Mouse (Mus musculus) ES-E14 (cell line): ENCODE data around the gene Aarsd1. TPM values are rescaled to one million over a fixed set of nuclear protein-coding genes. Genes with fewer than 3 reads are reported as not detected.

Experiments used
- DNase-seq: peaks from one replicate; pipeline ENCODE4 v3.0.0-alpha.2; 2013; ENCODE audit warnings: low read depth, low spot score
- H3K27ac ChIP-seq: 2 replicates; pipeline ENCODE4 v1.5.1; 2012; ENCODE audit warnings: low read depth, mild to moderate bottlenecking, low read length, moderate library complexity, mixed read lengths; ENCODE audit not compliant: poor library complexity, insufficient read depth, severe bottlenecking
- H3K36me3 ChIP-seq: 2 replicates; pipeline ENCODE4 v1.6.1; 2012; ENCODE audit warnings: mild to moderate bottlenecking, low read length, moderate library complexity, mixed read lengths; ENCODE audit not compliant: control insufficient read depth, poor library complexity, insufficient read depth, severe bottlenecking
- H3K4me1 ChIP-seq, 2 experiments: fragments of 150-350 bp in 1 of 2; sonication (generic) in 1 of 2; 2 replicates each; pipeline ENCODE4 v1.6.1; 2012; ENCODE audit warnings: low read length in 2 of 2, mild to moderate bottlenecking in 1 of 2, mixed read lengths in 1 of 2; ENCODE audit not compliant: control insufficient read depth in 2 of 2, insufficient read depth in 2 of 2, poor library complexity in 1 of 2
- H3K4me3 ChIP-seq, 2 experiments: fragments of 150-350 bp in 1 of 2; sonication (generic) in 1 of 2; 2 replicates each; pipeline ENCODE4 v1.5.1; 2012; ENCODE audit warnings: low read length in 2 of 2, low read depth in 1 of 2, mild to moderate bottlenecking in 1 of 2, mixed read lengths in 1 of 2; ENCODE audit not compliant: insufficient read depth in 1 of 2, poor library complexity in 1 of 2, severe bottlenecking in 1 of 2
- H3K9ac ChIP-seq: 2 replicates; pipeline ENCODE4 v1.6.1; 2012; ENCODE audit warnings: low read depth, mild to moderate bottlenecking, low read length, mixed read lengths; ENCODE audit not compliant: poor library complexity, insufficient read depth, severe bottlenecking
- H3K9me3 ChIP-seq: fragments of 150-350 bp; sonication (generic); 2 replicates; pipeline ENCODE4 v1.6.1; 2012; ENCODE audit warnings: low read depth, mild to moderate bottlenecking, low read length; ENCODE audit not compliant: control insufficient read depth, insufficient read depth
- CHD2 ChIP-seq: IDR thresholded peaks from 2 replicates; pipeline ENCODE4 v1.6.1; 2014; ENCODE audit warnings: mild to moderate bottlenecking, low read depth, low read length, inconsistent platforms
- HCFC1 ChIP-seq: IDR thresholded peaks from 2 replicates; pipeline ENCODE4 v1.6.1; 2012; ENCODE audit warnings: low read length, inconsistent platforms, borderline replicate concordance; ENCODE audit not compliant: insufficient read depth
- MAFK ChIP-seq: IDR thresholded peaks from 2 replicates; pipeline ENCODE4 v1.6.1; 2014; ENCODE audit warnings: mild to moderate bottlenecking, low read depth, low read length, inconsistent platforms; ENCODE audit not compliant: insufficient read depth
- ZC3H11A ChIP-seq: IDR thresholded peaks from 2 replicates; pipeline ENCODE4 v1.6.1; 2012; ENCODE audit warnings: low read depth, mild to moderate bottlenecking, inconsistent platforms, low read length, borderline replicate concordance
- ZNF384 ChIP-seq: IDR thresholded peaks from 2 replicates; pipeline ENCODE4 v1.6.1; 2012; ENCODE audit warnings: low read depth, low read length, inconsistent platforms
- in situ Hi-C, 2 experiments: fragments of 600-800 bp; cut with MboI; formaldehyde crosslinking; loops; one replicate each; pipeline ENCODE4 v1.15.1; 2025; ENCODE audit warnings: low sequenced_read_pairs in 2 of 2, inconsistent platforms in 1 of 2; ENCODE audit not compliant: unreplicated experiment in 2 of 2
- total RNA-seq: library from RNA; depleted of rRNA; stranded (reverse); fragments of 300-350 nt; gene quantifications from 2 replicates; pipeline ENCODE4 v1.2.3, GENCODE M21; 2012; rRNA removed

Gene Aarsd1
- total RNA-seq, 1 experiment: 73.2 TPM

- Histone ChIP-seq H3K36me3 (no peaks in the 10 kb centered on the region), H3K4me3 (no peak overlapping the region), H3K4me1 (0 out of 4 replicates have a peak, but pooled peaks cover 0 to 2% of the 10 kb centered on the region in 2 experiments), H3K27ac (no peak overlapping the region), H3K9ac (no peak overlapping the region), H3K9me3 (no peaks in the 10 kb centered on the region)
- no peak for TF ChIP-seq ZNF384
- no peak for TF ChIP-seq MAFK
- no peak for TF ChIP-seq CHD2
- no peak for TF ChIP-seq HCFC1
- no peak for TF ChIP-seq ZC3H11A
- in situ Hi-C loops: no loop called here
- no peak for DNase-seq
These were observed 52.9 kb downstream of the Aarsd1 start for GRCm38 (mm10) chr11:101364531-101364931.

DNA sequence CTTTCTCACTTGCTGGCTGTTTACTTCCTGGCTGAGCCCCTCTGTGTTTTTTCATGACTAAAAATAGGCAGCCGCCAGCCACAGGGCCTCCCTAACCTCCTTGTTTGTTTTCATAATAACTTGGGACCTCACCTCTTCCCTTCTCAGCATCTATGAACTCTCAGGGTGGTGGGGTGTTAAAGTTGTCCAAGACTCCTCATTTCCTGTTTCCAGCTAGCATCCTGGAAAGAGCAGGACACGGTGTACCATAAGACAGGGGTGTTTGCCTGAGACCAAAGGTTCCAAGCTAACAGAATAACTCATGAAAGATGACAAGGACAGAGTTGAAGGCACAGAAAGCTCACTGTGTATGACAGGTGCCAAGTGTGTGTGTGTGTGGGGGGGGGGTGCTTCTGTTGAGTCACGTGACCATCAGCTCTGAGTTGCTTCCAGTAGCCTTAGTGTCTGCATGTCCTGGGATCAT is 56.7 kb downstream of the Aarsd1 start:
- H3K36me3 ChIP-seq: no peaks in the 10 kb centered on the region
- 0 out of 4 replicates have a peak, but pooled peaks cover 0 to 2% of the 10 kb centered on the region in 2 experiments for H3K4me1 ChIP-seq
- TF ChIP-seq ZC3H11A (no peak), HCFC1 (no peak), CHD2 (no peak), MAFK (no peak), ZNF384 (no peak)
- no peak for DNase-seq
- no peak overlapping the region for H3K4me3 ChIP-seq
- no peaks in the 10 kb centered on the region for H3K9me3 ChIP-seq
- H3K27ac ChIP-seq: no peak overlapping the region
- no peak overlapping the region for H3K9ac ChIP-seq
- in situ Hi-C loops: no loop called here

DNA sequence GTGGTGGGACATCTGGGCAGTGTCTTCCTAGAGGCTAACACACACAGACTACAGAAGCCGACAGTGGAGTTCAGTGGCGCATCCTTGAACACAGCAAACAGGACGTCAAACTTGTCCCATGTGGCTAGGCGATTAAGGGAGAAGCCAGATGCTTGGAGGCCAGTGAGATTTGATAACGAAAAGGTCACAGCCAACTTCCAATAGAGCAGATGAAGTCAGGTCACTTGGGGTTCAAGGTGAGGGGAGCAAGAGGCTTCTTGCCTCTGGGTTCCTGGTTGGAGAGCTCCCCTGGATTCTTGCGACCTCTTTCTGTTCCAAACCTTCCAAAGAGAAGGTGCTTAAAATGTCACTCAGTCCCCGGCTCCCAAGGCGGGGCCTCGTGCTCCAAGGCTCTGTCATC is 57.6 kb downstream of the Aarsd1 start:
- in situ Hi-C loops: no loop called here

DNA sequence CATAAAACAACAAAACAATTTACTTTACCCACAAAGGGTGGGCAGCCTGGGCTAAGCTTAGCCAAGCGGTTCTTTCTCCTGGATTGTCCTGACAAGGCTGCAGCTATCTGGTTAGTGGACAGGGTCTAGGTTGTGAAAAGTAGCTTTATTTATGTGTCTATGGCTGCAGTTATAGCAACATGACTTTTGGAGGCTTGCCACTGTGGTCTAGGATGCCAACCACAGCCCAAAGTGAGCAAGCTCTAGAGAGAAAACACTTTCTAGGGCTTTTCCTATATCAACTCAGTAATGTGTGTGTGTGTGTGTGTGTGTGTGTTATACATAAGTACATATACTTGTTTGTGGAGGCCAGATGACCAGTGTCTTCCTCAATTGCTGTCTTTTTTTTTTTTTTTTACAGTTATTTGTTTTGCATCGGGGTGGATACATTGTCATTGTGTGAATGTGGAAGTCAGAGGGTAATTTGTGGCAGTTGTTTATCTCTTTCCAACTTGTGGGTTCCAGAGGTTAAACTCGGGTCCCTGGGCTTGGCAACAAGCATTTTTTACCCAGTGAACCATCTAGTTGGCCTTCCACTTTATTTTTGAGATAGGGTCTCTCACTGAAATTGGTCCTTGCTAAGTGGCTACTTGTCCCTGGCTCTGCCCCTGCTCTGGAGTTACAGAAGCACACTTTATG is 59.8 kb downstream of the Aarsd1 start:
- Histone ChIP-seq H3K9me3 (no peaks in the 10 kb centered on the region), H3K36me3 (no peaks in the 10 kb centered on the region), H3K27ac (no peak overlapping the region), H3K9ac (no peak overlapping the region), H3K4me1 (peaks cover 2% of the 10 kb centered on the region in 2 experiments; a peak in 1 of 4 replicates), H3K4me3 (no peak overlapping the region)
- no peak for TF ChIP-seq ZNF384
- TF ChIP-seq MAFK: no peak
- no peak for TF ChIP-seq ZC3H11A
- TF ChIP-seq CHD2: no peak
- no peak for TF ChIP-seq HCFC1
- no peak for DNase-seq
- in situ Hi-C loops: no loop called here

More for the DNA sequence above, 57.6 kb downstream of the Aarsd1 start:
- DNase-seq: no peak
- H3K9me3 ChIP-seq: no peaks in the 10 kb centered on the region
- H3K36me3 ChIP-seq: no peaks in the 10 kb centered on the region
- 0 out of 4 replicates have a peak, but pooled peaks cover 0 to 2% of the 10 kb centered on the region in 2 experiments for H3K4me1 ChIP-seq
- no peak for TF ChIP-seq ZNF384
- TF ChIP-seq HCFC1: no peak
- no peak overlapping the region for H3K27ac ChIP-seq
- no peak overlapping the region for H3K4me3 ChIP-seq
- H3K9ac ChIP-seq: no peak overlapping the region

Other genes starting within 250 kb of the Aarsd1 start
- gene Cntnap1, start 247.1 kb downstream of the Aarsd1 start, total RNA-seq: 0.18 and 0.58 TPM in 2 replicates
- 3.4 and 5.1 TPM in 2 replicates for gene Plekhh3, start 246.3 kb downstream of the Aarsd1 start, total RNA-seq
- 0.31 TPM in 1 of 2 replicates, not detected in the other for gene Ccr10, start 242.2 kb downstream of the Aarsd1 start, total RNA-seq
- gene Ezh1, start 191.2 kb downstream of the Aarsd1 start, total RNA-seq: 18.3 and 18.9 TPM in 2 replicates
- gene Ramp2, start 171.6 kb downstream of the Aarsd1 start, total RNA-seq: 4.0 and 5.6 TPM in 2 replicates
- gene Vps25, start 163.9 kb downstream of the Aarsd1 start, total RNA-seq: 105 and 135 TPM in 2 replicates
- gene Wnk4, start 157.0 kb downstream of the Aarsd1 start, total RNA-seq: 0.49 and 1.1 TPM in 2 replicates
- 2.1 and 2.4 TPM in 2 replicates for gene Cntd1, start 138.6 kb downstream of the Aarsd1 start, total RNA-seq
- 107 and 139 TPM in 2 replicates for gene Coa3, start 138.5 kb downstream of the Aarsd1 start, total RNA-seq
- gene Becn1, start 115.3 kb downstream of the Aarsd1 start, total RNA-seq: 80.6 and 89.2 TPM in 2 replicates
- gene Psme3, start 101.4 kb downstream of the Aarsd1 start, total RNA-seq: 40.0 and 57.0 TPM in 2 replicates
- gene Aoc2, start 92.6 kb downstream of the Aarsd1 start, total RNA-seq: 4.6 and 5.0 TPM in 2 replicates
- gene Aoc3, start 87.0 kb downstream of the Aarsd1 start, total RNA-seq: 0.62 and 0.95 TPM in 2 replicates
- gene G6pc, start 50.1 kb downstream of the Aarsd1 start, total RNA-seq: not detected in 2 replicates
- 1.3 and 5.4 TPM in 2 replicates for gene Gm27029, start 7.2 kb upstream of the Aarsd1 start, total RNA-seq
- gene Rundc1, start 7.5 kb upstream of the Aarsd1 start, total RNA-seq: 6.9 and 7.6 TPM in 2 replicates
- gene Ptges3l, start 7.7 kb upstream of the Aarsd1 start, total RNA-seq: 3.2 and 3.4 TPM in 2 replicates
- gene Rpl27, start 24.7 kb upstream of the Aarsd1 start, total RNA-seq: 1,298 and 1,307 TPM in 2 replicates
- 5.0 and 9.1 TPM in 2 replicates for gene Ifi35, start 30.8 kb upstream of the Aarsd1 start, total RNA-seq
- gene Rnd2, start 47.4 kb upstream of the Aarsd1 start, total RNA-seq: 8.9 and 10.4 TPM in 2 replicates
- gene Vat1, start 48.6 kb upstream of the Aarsd1 start, total RNA-seq: 41.9 and 57.5 TPM in 2 replicates
- 61.1 and 63.5 TPM in 2 replicates for gene Brca1, start 134.3 kb upstream of the Aarsd1 start, total RNA-seq
- 101 and 103 TPM in 2 replicates for gene Nbr1, start 134.5 kb upstream of the Aarsd1 start, total RNA-seq
- 5.8 and 7.0 TPM in 2 replicates for gene Tmem106a, start 164.6 kb upstream of the Aarsd1 start, total RNA-seq
- not detected in 2 replicates for gene Gm11634, start 181.6 kb upstream of the Aarsd1 start, total RNA-seq
- gene Rdm1, start 209.6 kb upstream of the Aarsd1 start, total RNA-seq: 81.1 and 99.0 TPM in 2 replicates
- 11.2 and 13.8 TPM in 2 replicates for gene Arl4d, start 247.9 kb upstream of the Aarsd1 start, total RNA-seq